Mouse (Mus musculus) lung, adult 2 months (tissue): ENCODE data around the gene Sgsh.

Experiments
- CTCF ChIP-seq: fragments of 200-500 bp; IDR thresholded peaks from 2 replicates; pipeline ENCODE4 v1.5.1; 2011; ENCODE audit warnings: mild to moderate bottlenecking, low read length, control low read depth; ENCODE audit not compliant: insufficient read depth
- POLR2A ChIP-seq: fragments of 200-500 bp; IDR thresholded peaks from 2 replicates; pipeline ENCODE4 v1.6.1; 2011; ENCODE audit warnings: low read depth, mild to moderate bottlenecking, control low read depth, low read length, borderline replicate concordance; ENCODE audit errors: extremely low read depth

DNA sequence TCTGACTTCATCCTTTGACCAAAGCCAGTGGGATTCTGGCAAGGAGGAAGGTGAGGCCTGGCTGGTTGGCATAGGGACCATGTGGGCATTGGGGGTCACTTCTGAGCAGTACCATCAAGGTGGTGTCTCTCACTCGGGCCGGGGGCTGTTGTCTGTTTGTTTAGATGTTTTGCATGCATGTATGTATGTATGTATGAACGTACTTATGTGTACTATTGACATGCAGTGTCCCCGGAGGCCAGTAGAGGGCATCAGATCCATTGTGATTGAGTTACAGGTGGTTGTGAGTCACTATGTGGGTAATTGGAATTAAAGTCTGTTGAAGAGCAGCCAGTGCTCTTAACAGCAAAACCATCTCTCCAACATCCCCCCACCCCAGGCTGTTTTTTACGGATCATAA lies 15.7 kb downstream of the Sgsh start:
- TF ChIP-seq CTCF: peak; percentile 54; the same call in 1 of the 2 replicates
- TF ChIP-seq POLR2A: no peak
